Mouse (Mus musculus) lung, postnatal 36 days (tissue): ENCODE data around the gene Atf6.

Experiments
- DNase-seq: peaks from one replicate; pipeline ENCODE4 v3.0.0; 2022; ENCODE audit warnings: mixed read lengths

Gene Atf6

GRCm38 (mm10) chr1:170844380-170844779 is 23.2 kb downstream of the Atf6 start:
- peak; percentile 34 for DNase-seq

- DNase-seq, result peak; percentile 52
Measured at GRCm38 (mm10) chr1:170839685-170840084, 27.9 kb downstream of the Atf6 start.

DNA sequence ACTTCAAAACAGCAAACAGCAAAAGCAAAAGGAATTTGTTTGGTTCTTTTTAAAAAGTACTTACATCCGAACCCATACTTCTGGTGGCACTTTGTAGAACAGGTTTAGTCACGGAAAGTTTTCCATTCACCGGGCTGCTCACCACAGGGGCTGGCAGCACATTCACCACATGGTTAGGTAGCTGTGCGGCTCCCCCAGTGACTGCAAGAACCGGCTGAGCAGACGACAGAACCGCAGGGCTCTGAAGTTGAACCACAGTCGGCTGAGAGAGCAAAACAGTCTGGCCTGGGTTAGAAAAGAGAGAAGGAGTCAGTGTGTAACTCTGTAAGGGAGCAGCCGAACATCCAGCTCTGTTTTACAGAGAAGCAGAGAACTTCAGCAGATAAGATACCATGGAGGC is 32.8 kb downstream of the Atf6 start:
- peak; percentile 35 for DNase-seq

- no peak for DNase-seq
Measured at GRCm38 (mm10) chr1:170829781-170830180, 37.8 kb downstream of the Atf6 start.

- peak; percentile 34 for DNase-seq
Measured at GRCm38 (mm10) chr1:170829344-170829743, 38.2 kb downstream of the Atf6 start.

- DNase-seq, result no peak
Measured at GRCm38 (mm10) chr1:170820103-170820814, 47.3 kb downstream of the Atf6 start.

DNA sequence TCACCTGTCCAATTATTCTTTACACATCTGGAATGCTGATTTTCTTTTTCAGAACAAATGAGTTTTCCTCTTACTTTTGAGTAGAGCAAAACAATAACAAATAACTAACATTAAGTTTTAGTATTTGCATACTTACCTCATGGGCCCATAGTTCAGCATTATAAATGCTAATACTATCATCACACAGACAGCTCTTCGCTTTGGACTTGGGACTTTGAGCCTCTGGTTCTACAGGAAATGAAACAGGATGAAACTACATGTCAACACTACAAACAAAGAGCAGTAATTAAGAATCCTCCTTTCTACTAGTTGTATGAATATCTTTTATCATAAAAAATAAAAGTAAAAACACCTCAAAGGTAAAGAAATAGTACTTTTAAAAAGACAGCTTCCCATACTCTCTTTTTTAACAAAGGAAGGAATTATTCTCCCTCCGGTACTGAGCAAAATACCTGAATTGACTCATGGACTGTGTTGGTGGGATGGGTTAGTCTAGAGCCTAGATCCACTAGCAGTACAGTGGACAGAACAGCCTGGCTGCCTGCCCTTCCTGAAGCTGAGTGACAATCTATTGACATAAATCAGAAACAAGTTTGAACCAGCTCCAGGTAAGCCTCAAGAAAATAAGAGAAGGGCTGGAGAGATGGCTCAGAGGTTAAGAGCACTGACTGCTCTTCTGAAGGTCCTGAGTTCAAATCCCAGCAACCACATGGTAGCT is 52.1 kb downstream of the Atf6 start:
- DNase-seq, result no peak

DNA sequence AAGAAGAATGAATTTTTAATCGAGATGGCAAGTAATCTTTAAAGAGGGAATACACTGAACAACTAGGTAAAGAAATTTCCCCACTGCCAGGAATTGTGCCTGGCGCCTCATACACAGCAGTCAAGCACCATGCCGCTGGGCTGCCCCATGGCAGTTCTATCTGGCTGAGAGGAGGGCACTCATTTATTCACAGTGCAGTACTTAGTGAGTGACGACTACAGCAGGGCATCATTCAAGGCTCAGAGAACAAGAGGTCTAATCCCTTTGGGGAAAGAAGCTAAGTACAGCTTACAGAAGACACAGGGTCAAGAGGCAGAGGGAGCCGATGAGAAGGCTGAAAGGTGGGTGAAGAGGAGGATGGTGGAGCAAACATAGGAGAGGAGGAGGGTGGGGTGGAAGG is 54.7 kb downstream of the Atf6 start:
- DNase-seq, result no peak

DNA sequence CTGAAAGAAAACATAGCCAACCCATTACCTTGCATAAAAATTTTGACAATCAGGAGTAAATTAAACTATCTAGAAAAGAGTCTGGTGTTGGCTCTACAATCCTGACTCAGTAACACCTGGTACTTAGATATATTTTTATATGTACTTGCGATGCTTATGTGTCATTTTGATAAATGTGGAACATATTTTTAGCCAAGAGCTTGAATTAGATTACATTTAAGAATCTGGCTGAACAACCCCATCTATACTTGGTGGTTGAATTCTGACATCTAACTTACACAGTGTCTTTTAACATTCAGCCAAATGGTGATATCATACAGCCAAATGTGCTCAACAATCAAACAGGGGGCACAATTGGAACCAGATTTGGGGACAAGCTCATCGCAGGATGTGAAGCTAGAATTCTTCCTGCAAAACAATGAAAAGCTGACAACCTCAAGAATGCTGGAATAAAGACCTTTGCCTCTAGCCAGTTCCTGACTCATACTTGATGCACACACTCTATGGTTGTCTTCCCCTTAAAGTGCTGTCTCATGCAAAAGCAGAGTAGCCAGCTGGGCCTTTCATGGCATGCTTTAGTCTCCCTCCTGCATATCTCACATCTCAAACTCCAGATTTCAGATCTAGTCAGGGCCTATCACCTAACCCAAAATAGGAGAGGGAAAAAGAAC is 59.8 kb downstream of the Atf6 start:
- no peak for DNase-seq

DNA sequence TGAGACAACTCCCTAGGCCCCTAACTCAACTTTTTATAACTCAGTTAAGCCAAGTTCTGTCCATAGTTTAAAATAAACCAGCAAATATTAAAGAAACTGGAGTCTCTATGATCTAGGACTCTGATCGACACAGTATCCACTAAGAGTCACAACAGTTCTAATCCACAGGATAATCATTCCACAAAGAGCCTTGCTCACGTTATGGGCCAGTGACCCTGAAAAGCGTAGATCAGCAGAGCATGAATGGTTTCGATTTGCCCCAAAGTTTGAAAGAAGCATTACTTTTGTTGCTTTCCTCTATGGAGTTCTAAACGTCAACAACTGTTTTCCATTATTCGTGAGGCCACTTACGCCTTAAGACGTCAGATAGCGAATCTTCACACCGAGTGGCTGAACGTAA is 62.9 kb downstream of the Atf6 start:
- no peak for DNase-seq

DNA sequence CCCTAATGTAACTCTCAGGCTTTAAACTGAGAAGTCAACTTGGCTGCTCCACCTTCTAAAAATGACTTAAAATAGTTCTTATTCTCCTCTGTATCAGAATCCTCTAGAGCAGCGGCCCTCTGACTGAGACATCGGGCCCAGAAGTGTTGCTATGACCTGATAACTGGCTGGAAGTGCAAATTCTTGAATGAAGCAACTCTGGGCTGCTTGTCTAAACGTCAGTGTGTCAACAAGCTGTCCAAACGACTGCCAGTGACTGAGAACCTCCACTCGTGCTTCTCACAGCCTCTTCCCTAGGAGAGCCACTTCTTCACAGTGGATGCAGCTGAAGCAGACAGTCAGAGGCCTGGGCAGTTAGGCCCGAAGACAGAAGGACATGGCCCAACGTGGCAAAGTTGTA is 64.9 kb downstream of the Atf6 start:
- DNase-seq, result no peak

- DNase-seq, result no peak
Measured at GRCm38 (mm10) chr1:170800694-170801093, 66.9 kb downstream of the Atf6 start.

DNA sequence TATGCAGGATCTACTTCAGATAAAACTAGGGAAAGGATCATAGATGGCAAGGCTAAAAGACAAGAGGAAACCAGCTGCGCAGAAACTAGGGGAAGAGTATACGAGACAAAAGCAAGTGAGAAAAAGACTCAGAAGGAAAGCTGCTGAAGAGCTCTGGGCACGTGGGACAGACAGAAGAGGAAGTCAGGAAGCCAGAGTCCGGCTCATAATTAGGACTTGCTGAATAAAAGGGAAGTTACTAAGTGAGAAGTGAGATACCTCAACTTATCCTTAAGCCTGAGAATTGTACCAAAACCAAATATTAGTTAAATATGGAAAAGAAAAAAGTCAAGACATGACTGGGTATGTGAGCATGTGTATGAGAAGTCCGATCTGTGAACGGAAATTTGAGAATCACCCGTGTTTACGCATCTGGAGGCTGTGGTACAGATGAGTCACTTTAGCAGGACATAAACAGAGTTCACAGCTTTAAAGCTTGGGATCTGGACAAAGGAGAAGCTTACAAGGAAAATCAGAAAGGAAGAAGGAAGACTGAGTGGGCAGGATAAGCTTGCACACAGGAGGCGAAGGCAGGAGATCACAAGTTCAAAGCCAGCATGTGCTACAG is 71.7 kb downstream of the Atf6 start:
- DNase-seq, result peak; percentile 15

DNA sequence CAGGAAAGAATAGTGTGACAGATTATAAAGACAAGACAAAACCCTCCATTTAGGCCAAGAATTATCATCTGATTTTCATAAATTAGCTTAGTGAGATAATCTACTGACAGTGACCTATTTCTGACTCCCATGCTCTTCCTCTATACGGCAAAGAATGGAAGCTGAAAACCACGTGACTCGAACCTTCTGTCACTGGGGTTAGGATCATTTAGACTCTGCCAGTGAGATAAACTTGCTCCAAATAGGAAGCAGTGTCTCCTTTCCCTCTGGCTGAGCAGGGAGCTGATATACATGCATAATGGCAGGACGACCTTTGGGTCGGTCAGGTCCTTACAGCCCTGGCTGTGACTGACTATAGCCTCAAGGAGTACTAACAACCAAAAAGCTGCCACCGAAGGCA is 76.0 kb downstream of the Atf6 start:
- DNase-seq, result no peak

DNA sequence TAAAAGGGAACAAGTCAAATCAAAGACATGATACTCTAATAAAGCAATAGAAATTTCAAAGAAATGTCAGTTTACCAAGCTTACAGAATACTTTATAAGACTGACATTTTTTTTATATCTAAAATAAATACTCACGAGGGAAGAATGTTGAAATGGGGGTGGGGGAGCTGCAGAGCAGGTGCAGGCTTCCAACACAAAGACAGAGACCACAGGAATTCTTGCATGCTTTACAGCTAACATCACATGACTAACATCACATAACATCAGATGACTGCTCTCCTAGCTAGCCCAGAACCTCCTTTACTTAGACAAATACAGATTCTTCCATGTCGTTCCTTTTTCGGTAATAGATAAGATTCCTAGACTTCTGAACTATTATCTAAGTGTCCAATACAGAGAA is 76.6 kb downstream of the Atf6 start:
- DNase-seq, result peak; percentile 19

DNA sequence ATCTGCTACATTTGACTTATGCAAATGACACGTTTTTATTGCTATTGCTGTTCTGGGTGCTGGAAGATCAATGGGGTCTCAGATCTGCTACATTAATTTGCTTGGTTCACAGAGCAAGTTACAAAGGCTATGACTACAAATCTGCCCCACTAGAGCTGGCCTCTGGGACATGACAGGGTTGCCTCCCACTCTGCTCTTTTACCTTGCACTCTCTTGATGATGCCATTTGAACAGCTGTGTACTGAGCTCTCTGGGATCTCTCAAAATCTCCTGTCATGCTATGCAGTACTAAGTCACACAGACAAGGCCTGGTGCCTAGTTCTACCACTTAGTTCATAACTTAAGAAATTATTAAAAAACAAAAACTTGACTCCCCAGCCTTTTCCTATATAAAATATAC is 79.9 kb downstream of the Atf6 start:
- no peak for DNase-seq

DNA sequence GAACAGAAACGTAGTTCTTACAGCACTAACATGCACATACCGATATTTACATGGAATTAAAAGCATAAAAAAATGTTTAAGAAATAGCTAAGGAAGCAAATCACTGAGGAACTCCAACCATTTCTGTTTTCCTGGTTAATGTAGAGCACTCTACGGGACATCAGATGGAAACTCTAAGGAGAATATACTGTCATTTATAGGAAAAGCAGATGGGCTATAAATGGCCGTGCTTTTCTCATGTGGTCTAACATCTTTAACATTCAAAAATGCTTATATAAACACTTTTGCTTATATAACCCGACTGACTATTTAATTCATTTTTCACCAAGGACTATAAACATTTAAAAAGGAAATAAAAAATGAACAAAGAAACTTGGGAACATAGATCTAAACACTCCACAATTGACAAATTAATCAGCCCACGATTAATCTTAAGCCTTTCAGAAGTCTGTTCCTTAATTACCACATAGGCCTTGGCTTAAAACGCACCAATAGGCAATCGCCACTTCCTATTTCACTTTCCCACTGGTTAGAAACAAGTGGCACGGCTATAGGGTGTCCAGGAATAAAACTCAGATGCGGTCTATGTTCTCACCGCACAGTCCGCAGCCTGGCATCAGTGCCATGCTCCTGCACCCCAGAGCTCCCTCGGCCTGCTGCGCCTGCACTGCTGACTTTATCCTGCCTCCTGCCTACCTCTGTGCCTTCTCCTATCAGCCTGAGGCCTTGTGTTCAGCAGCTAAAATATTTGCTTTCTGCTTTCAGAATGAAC is 80.8 kb downstream of the Atf6 start:
- DNase-seq, result no peak

- DNase-seq, result no peak
Measured at GRCm38 (mm10) chr1:170777688-170778087, 89.9 kb downstream of the Atf6 start.

DNA sequence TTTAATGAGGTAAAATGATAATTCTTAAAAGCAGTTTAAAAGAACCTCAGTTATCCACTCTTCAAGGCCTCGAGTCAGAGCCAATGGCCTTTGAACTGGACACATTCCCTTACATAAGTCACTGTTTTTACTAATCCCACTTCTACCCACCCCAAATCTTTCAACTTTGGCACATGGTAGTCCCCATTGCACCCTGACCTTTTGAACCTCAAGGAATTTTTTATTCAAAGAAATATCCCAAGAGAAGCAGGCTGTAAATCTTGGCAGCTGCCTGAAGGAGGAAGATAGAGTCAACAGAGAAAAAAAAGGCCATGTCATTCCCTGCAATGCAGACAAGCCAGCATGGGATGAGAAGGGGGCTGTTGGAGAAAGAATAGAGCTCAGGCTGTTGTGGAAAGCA is 93.1 kb downstream of the Atf6 start:
- no peak for DNase-seq

DNA sequence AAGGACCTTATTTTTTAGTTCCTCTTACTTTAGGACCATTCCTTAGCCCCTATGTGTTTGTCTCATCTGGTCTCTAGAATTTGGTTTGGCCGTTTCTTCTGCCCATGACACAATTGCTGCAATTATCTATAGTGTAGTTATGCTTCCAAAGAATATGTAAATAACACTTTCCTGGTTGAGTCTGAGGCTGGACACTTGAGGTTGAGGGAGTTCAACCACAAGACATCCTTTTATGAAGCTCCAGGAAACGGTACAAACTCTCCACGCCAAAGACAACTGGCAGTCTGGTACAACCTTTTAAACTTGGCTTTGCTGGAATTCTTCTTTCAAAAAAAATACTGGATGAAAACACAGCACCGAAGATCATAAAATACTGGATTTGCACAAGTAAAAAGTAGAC is 94.1 kb downstream of the Atf6 start:
- DNase-seq, result no peak

GRCm38 (mm10) chr1:170771437-170772003 is 96.1 kb downstream of the Atf6 start:
- peak; percentile 27 for DNase-seq

DNA sequence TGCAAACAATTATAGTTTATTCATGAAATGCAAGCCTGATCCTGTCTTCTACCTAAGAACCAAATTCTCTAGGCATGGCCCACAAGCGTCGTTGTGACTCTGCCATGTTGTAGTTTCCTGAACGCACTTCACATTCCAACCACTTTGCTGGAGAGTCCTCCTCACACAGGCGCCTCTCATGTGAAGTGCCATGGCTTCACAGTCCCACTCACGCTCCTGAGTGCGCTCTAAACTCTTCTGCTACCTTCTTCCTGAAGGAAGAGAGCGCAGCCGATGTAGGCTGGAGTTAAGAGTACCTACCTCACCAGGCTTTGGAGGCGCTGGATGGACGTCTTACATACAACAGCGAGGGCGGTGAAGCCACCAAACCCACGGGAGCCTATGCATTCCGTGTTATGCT is 96.9 kb downstream of the Atf6 start:
- DNase-seq, result peak; percentile 83

DNA sequence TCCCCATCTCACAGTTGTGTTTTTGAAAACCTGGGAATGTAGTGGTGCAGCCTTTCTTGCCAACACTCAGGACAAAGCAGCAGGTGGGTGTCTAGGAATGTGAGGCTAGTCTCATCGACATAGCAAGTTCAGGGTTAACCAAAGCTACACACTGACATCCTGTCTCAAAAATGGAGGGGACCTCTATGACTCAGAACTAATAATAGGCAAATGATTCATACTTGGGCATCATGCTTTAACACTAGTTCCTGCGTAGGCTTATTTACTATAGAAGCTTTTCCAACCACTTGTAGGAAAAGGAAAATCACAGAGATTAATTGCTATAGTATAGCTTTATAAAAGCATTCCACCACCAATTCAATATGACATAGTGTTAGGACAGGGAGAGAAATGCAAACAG is 100.6 kb downstream of the Atf6 start:
- no peak for DNase-seq
